Mouse (Mus musculus): ENCODE measurements around the gene Iqsec1.
A peak's percentile ranks its signal among the peaks of the same experiment; 100 is the strongest.

Iqsec1 gene

GRCm38 (mm10) chr6:90737376-90737775 lies 251.1 kb downstream of the Iqsec1 start:
- ATAC-seq (ENCODE audit: insufficient number of reproducible peaks, low FRiP score, low TSS enrichment), result peak; percentile 76

GRCm38 (mm10) chr6:90736691-90737245 lies 251.7 kb downstream of the Iqsec1 start:
- ATAC-seq (ENCODE audit: insufficient number of reproducible peaks, low FRiP score, low TSS enrichment), result peak; percentile 53; the same call in 1 of the 2 replicates

GRCm38 (mm10) chr6:90736074-90736672 lies 252.3 kb downstream of the Iqsec1 start:
- no peak for ATAC-seq (ENCODE audit: insufficient number of reproducible peaks, low FRiP score, low TSS enrichment)

- no peak for ATAC-seq (ENCODE audit: insufficient number of reproducible peaks, low FRiP score, low TSS enrichment)
Observed at GRCm38 (mm10) chr6:90735396-90736036, 253.0 kb downstream of the Iqsec1 start.

GRCm38 (mm10) chr6:90734806-90735205 lies 253.7 kb downstream of the Iqsec1 start:
- no peak for ATAC-seq (ENCODE audit: insufficient number of reproducible peaks, low FRiP score, low TSS enrichment)

GRCm38 (mm10) chr6:90731327-90731726 lies 257.2 kb downstream of the Iqsec1 start:
- no peak for ATAC-seq (ENCODE audit: insufficient number of reproducible peaks, low FRiP score, low TSS enrichment)

- no peak for ATAC-seq (ENCODE audit: insufficient number of reproducible peaks, low FRiP score, low TSS enrichment)
Observed at GRCm38 (mm10) chr6:90729829-90730228, 258.7 kb downstream of the Iqsec1 start.

GRCm38 (mm10) chr6:90728491-90728931 lies 260.0 kb downstream of the Iqsec1 start:
- ATAC-seq (ENCODE audit: insufficient number of reproducible peaks, low FRiP score, low TSS enrichment), result peak; percentile 57

GRCm38 (mm10) chr6:90727826-90728225 lies 260.7 kb downstream of the Iqsec1 start:
- no peak for ATAC-seq (ENCODE audit: insufficient number of reproducible peaks, low FRiP score, low TSS enrichment)

- no peak for ATAC-seq (ENCODE audit: insufficient number of reproducible peaks, low FRiP score, low TSS enrichment)
Observed at GRCm38 (mm10) chr6:90726711-90727122, 261.8 kb downstream of the Iqsec1 start.

- no peak for ATAC-seq (ENCODE audit: insufficient number of reproducible peaks, low FRiP score, low TSS enrichment)
Observed at GRCm38 (mm10) chr6:90725526-90725925, 263.0 kb downstream of the Iqsec1 start.

GRCm38 (mm10) chr6:90722993-90723392 lies 265.5 kb downstream of the Iqsec1 start:
- ATAC-seq (ENCODE audit: insufficient number of reproducible peaks, low FRiP score, low TSS enrichment), result no peak

GRCm38 (mm10) chr6:90720996-90721746 lies 267.3 kb downstream of the Iqsec1 start:
- 0 out of 2 replicates have a peak, but pooled peaks have one; percentile 17 for ATAC-seq (ENCODE audit: insufficient number of reproducible peaks, low FRiP score, low TSS enrichment)

GRCm38 (mm10) chr6:90720201-90720600 lies 268.3 kb downstream of the Iqsec1 start:
- ATAC-seq (ENCODE audit: insufficient number of reproducible peaks, low FRiP score, low TSS enrichment), result no peak

- no peak for ATAC-seq (ENCODE audit: insufficient number of reproducible peaks, low FRiP score, low TSS enrichment)
Observed at GRCm38 (mm10) chr6:90719402-90719801, 269.1 kb downstream of the Iqsec1 start.

GRCm38 (mm10) chr6:90718477-90718876 lies 270.0 kb downstream of the Iqsec1 start:
- no peak for ATAC-seq (ENCODE audit: insufficient number of reproducible peaks, low FRiP score, low TSS enrichment)

GRCm38 (mm10) chr6:90717711-90718110 lies 270.8 kb downstream of the Iqsec1 start:
- ATAC-seq (ENCODE audit: insufficient number of reproducible peaks, low FRiP score, low TSS enrichment), result no peak

- ATAC-seq (ENCODE audit: insufficient number of reproducible peaks, low FRiP score, low TSS enrichment), result no peak
Observed at GRCm38 (mm10) chr6:90716853-90717252, 271.6 kb downstream of the Iqsec1 start.

GRCm38 (mm10) chr6:90716066-90716704 lies 272.3 kb downstream of the Iqsec1 start:
- ATAC-seq (ENCODE audit: insufficient number of reproducible peaks, low FRiP score, low TSS enrichment), result no peak

- no peak for ATAC-seq (ENCODE audit: insufficient number of reproducible peaks, low FRiP score, low TSS enrichment)
Observed at GRCm38 (mm10) chr6:90715245-90715905, 273.1 kb downstream of the Iqsec1 start.
